Mouse (Mus musculus): ENCODE measurements around the gene H2al1j.
"Not testable (repeated sequence)": the region's sequence is repeated elsewhere in the genome, so short reads cannot be mapped to it uniquely, and the experiment has no call there.

H2al1j gene

DNA sequence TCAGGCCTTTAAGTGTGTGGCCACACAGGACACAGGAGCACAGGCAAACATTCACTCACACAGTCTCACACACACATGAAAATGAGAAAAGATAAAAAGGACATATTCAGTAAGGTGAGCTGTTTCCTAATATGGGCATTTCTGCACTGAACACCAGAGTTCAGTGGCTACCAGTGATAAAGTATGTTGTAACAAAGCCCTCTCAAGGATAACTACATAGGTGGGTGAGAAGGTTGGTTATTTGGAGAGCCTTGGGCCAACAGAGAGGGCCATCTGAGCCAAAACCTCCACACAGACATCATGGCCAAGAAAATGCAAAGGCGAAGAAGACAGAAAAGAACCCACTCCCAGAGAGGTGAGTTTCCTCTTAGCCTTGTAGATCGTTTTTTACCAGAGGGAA lies at the start of gene H2al1j:
Gene H2al1j, plus strand, starts transcription at position 301 of the 400 bp plus-strand sequence.
- not testable (repeated sequence) for DNase-seq (ENCODE audit: low spot score)

GRCm38 (mm10) chrX:11280741-11281140 lies 46.9 kb upstream of the H2al1j start:
- no peak for DNase-seq (ENCODE audit: low spot score)

GRCm38 (mm10) chrX:11288306-11288882 lies 39.2 kb upstream of the H2al1j start:
- no peak for DNase-seq (ENCODE audit: low spot score)

- no peak for DNase-seq (ENCODE audit: low spot score)
Observed at GRCm38 (mm10) chrX:11289244-11289643, 38.4 kb upstream of the H2al1j start.

- DNase-seq (ENCODE audit: low spot score) = not testable (repeated sequence)
Observed at GRCm38 (mm10) chrX:11298957-11299356, 28.7 kb upstream of the H2al1j start, which contains the start of gene H2al1a. H2al1a (plus strand) TSS chrX:11299257.

- not testable (repeated sequence) for DNase-seq (ENCODE audit: low spot score)
Observed at GRCm38 (mm10) chrX:11302132-11302531, 25.5 kb upstream of the H2al1j start, which contains the start of gene H2al1b. H2al1b (plus strand) TSS chrX:11302432.

DNA sequence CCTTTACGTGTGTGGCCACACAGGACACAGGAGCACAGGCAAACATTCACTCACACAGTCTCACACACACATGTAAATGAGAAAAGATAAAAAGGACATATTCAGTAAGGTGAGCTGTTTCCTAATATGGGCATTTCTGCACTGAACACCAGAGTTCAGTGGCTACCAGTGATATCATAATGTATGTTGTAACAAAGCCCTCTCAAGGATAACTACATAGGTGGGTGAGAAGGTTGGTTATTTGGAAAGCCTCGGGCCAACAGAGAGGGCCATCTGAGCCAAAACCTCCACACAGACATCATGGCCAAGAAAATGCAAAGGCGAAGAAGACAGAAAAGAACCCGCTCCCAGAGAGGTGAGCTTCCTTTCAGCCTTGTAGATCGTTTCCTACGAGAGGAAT lies 22.3 kb upstream of the H2al1j start, which contains the start of gene H2al1c:
Gene H2al1c, plus strand, starts transcription at position 301 of the 400 bp plus-strand sequence.
- not testable (repeated sequence) for DNase-seq (ENCODE audit: low spot score)

DNA sequence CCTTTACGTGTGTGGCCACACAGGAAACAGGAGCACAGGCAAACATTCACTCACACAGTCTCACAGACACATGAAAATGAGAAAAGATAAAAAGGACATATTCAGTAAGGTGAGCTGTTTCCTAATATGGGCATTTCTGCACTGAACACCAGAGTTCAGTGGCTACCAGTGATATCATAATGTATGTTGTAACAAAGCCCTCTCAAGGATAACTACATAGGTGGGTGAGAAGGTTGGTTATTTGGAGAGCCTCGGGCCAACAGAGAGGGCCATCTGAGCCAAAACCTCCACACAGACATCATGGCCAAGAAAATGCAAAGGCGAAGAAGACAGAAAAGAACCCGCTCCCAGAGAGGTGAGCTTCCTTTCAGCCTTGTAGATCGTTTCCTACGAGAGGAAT lies 19.1 kb upstream of the H2al1j start, which contains the start of gene H2al1d:
Gene H2al1d, plus strand, starts transcription at position 301 of the 400 bp plus-strand sequence.
- not testable (repeated sequence) for DNase-seq (ENCODE audit: low spot score)

GRCm38 (mm10) chrX:11311634-11312033 lies 16.0 kb upstream of the H2al1j start, which contains the start of gene H2al1e:
H2al1e (plus strand) TSS chrX:11311934.
- not testable (repeated sequence) for DNase-seq (ENCODE audit: low spot score)

GRCm38 (mm10) chrX:11314858-11315257 lies 12.8 kb upstream of the H2al1j start, which contains the start of gene H2al1f:
H2al1f (plus strand) TSS chrX:11315158.
- DNase-seq (ENCODE audit: low spot score) = not testable (repeated sequence)

- not testable (repeated sequence) for DNase-seq (ENCODE audit: low spot score)
Observed at GRCm38 (mm10) chrX:11317956-11318355, 9.7 kb upstream of the H2al1j start, which contains the start of gene H2al1g. H2al1g (plus strand) TSS chrX:11318256.

- DNase-seq (ENCODE audit: low spot score) = not testable (repeated sequence)
Observed at GRCm38 (mm10) chrX:11321192-11321591, 6.4 kb upstream of the H2al1j start, which contains the start of gene H2al1h. H2al1h (plus strand) TSS chrX:11321492.

DNA sequence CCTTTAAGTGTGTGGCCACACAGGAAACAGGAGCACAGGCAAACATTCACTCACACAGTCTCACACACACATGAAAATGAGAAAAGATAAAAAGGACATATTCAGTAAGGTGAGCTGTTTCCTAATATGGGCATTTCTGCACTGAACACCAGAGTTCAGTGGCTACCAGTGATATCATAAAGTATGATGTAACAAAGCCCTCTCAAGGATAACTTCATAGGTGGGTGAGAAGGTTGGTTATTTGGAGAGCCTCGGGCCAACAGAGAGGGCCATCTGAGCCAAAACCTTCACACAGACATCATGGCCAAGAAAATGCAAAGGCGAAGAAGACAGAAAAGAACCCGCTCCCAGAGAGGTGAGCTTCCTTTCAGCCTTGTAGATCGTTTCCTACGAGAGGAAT lies 3.3 kb upstream of the H2al1j start, which contains the start of gene H2al1i:
Gene H2al1i, plus strand, starts transcription at position 301 of the 400 bp plus-strand sequence.
- DNase-seq (ENCODE audit: low spot score) = not testable (repeated sequence)

- DNase-seq (ENCODE audit: low spot score) = no peak
Observed at GRCm38 (mm10) chrX:11345762-11346161, 18.1 kb downstream of the H2al1j start.

GRCm38 (mm10) chrX:11346756-11347155 lies 19.1 kb downstream of the H2al1j start:
- DNase-seq (ENCODE audit: low spot score) = no peak

DNA sequence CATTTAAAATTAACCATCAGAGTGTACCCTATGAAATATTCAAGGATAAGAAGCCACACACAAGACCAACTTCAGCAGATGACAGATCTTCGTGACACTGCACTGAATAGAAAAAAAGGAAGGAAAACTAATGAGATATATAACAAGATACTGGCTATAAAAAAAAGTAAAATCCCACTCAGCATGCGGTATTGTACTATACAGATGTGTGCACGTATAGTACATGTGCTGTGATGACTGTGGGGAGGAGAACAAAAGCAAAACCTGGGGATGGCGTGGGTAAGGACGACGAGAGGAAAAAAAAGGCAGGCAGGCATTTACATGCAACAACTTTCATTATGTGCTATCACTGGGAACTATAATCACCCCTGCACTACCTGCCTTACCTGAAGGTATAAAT lies 33.2 kb downstream of the H2al1j start:
- no peak for DNase-seq (ENCODE audit: low spot score)

DNA sequence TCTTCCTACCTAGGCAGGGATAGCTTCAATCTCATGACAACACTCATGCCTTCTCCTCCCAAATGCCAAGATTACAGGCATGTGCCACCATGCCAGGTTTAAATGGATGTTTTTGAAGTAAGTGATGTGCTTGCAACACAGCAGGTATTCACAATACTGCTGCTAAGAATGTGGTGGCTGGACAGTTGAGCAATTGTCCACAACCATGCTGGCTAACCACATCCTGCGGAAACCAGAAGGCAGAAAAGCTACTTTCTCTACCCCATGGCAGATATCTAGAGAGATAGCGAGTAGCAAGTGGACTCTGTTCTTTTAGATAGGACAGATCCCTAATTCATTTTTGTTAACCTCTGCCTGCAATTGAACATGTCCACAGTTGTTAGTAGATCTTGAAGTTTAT lies 33.6 kb downstream of the H2al1j start:
- no peak for DNase-seq (ENCODE audit: low spot score)

DNA sequence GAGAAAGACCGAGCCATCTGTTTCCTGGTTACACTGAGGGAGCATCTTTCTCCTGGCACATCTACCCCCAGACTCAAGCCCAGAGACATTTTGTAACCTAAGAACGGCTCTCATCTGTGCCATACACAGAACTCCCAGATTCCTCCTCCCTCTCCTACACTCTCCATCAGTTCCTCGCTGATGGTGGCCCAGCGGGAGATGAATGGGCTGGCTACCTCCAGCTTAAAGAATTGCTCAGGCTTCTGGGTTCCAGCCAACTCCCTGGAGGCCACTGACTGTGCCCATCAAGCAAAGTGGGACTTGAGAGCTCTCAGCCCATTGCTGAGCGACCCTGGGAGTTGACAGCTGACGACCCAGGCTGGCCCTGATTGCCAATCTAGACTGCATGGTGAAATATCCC lies 36.3 kb downstream of the H2al1j start:
- no peak for DNase-seq (ENCODE audit: low spot score)

- DNase-seq (ENCODE audit: low spot score) = no peak
Observed at GRCm38 (mm10) chrX:11365151-11365550, 37.5 kb downstream of the H2al1j start.
